Mouse (Mus musculus) stomach, embryonic 16.5 days (tissue): ENCODE measurements around the gene Jmjd1c. TPM values are rescaled to one million over a fixed set of nuclear protein-coding genes. Genes with fewer than 3 reads are reported as not detected.
A peak's percentile ranks its signal among the peaks of the same experiment; 100 is the strongest.

Experiments used
- ATAC-seq: fragments of 200-750 bp; cut with Nextera tagmentation; 2 replicates; pipeline ENCODE4 v1.8.0; 2017; ENCODE audit warnings: moderate number of reproducible peaks, moderate TSS enrichment; ENCODE audit not compliant: insufficient read depth, low FRiP score
- H3K27ac ChIP-seq: fragments of 300-500 bp; sonication (generic); 2 replicates; pipeline ENCODE4 v1.5.1; 2014; ENCODE audit warnings: low read length
- H3K27me3 ChIP-seq: fragments of 300-500 bp; sonication (generic); 2 replicates; pipeline ENCODE4 v1.6.1; 2014; ENCODE audit warnings: low read length, control low read depth, mixed read lengths; ENCODE audit not compliant: control insufficient read depth, insufficient read depth
- H3K36me3 ChIP-seq: fragments of 300-500 bp; sonication (generic); 2 replicates; pipeline ENCODE4 v1.6.1; 2014; ENCODE audit warnings: low read length; ENCODE audit not compliant: control insufficient read depth, insufficient read depth
- H3K4me1 ChIP-seq: fragments of 300-500 bp; sonication (generic); 2 replicates; pipeline ENCODE4 v1.6.1; 2014; ENCODE audit warnings: low read length, control low read depth, mixed read lengths; ENCODE audit not compliant: control insufficient read depth, insufficient read depth
- H3K4me2 ChIP-seq: fragments of 300-500 bp; sonication (generic); 2 replicates; pipeline ENCODE4 v1.6.1; 2014; ENCODE audit warnings: low read depth, low read length, mixed read lengths
- H3K4me3 ChIP-seq: fragments of 300-500 bp; sonication (generic); replicated peaks from 2 replicates; pipeline ENCODE4 v1.5.1; 2014; ENCODE audit warnings: mild to moderate bottlenecking, low read length
- H3K9ac ChIP-seq: fragments of 300-500 bp; sonication (generic); 2 replicates; pipeline ENCODE4 v1.6.1; 2014; ENCODE audit warnings: low read length
- H3K9me3 ChIP-seq: fragments of 300-500 bp; sonication (generic); replicated peaks from 2 replicates; pipeline ENCODE4 v1.6.1; 2016; ENCODE audit warnings: low read length, control low read depth; ENCODE audit not compliant: control insufficient read depth
- WGBS: fragments of 180-500 bp; shearing (Covaris S2); extraction: QIAGEN DNeasy Blood & Tissue Kit; methylation state at CpG from one replicate; pipeline ENCODE4 v1.1.7; 2014; 5-methylcytosine and 5-hydroxymethylcytosine counted together
- polyA plus RNA-seq: library from polyadenylated mRNA; unstranded; fragments of >200 nt; fragmentation: Nextera tagmentation; extraction: Ambion mirVana; gene quantifications from 2 replicates; pipeline ENCODE4 v1.2.1, GENCODE M21; 2015

Gene Jmjd1c
- polyA plus RNA-seq, 1 experiment from 2014 or later, result 30.3 TPM

DNA sequence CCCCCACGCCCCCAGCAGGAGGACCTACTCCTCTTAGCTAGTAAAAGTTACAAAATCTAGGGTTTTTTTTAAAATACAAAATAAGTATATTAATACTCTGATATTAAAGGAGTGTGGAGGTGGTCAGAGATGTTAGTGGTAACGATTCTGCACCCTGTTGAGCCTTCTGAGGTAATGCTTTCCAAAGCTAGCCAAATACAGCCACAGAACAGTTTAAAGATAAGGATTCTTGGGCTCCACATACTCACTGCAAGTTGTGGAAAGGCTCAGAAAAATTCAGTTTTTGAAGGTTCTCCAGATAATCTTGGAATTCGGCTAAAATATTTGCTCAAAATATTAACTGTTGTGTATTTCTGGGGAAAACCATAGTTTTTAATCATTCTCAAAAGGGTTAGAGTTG is 81.0 kb downstream of the Jmjd1c start:
- Histone ChIP-seq H3K4me1 (0 out of 2 replicates have a peak, but pooled peaks cover 4% of the 10 kb centered on the region), H3K27me3 (no peaks in the 10 kb centered on the region), H3K4me3 (no peak overlapping the region), H3K36me3 (no peaks in the 10 kb centered on the region), H3K9me3 (no peaks in the 10 kb centered on the region), H3K9ac (no peak overlapping the region), H3K27ac (peak overlapping the region; percentile 74), H3K4me2 (no peak overlapping the region)
- 61% methylated on average over 3 of the region's 3 CpGs for WGBS
- no peak for ATAC-seq

DNA sequence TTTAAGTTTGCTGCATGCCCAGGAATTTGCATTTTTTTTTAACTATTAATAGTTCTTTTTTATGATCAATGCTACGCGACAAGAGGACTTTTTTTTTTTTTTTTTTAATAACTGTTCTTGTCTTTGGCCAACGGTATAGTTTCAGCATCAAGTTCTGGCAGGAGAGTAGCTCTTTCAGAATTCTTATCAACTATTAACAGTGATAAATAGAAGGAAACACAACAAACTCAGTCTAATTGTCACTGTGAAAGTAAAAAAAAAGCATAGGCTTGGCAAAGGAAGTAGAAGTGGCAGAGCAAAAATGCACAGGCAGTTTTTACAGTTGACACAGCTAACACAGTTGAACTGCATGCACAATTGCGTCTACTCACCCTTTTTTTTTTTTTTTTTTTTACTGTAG is 81.5 kb downstream of the Jmjd1c start:
- H3K4me2 ChIP-seq, result no peak overlapping the region
- no peaks in the 10 kb centered on the region for H3K9me3 ChIP-seq
- H3K27ac ChIP-seq, result no peak overlapping the region

DNA sequence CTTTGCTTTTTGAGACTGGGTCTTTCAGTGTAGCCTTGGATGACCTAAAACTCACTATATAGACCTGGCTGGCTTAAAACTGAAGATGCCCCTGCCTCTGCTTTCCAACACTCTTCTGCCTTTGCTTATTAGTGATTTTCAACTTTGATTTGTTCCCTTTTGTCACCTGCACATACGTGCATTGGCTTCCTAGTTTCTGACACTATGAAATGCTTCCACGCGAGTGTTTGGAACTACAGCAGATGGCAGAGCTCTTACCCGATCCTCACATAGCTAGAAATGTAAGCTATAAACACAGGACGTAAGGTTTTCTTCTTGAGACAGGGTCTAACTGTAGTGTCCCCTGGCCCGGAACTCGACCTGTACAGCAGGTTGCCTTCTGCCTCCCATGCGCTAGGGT is 84.1 kb downstream of the Jmjd1c start:
- H3K9me3 ChIP-seq, result no peaks in the 10 kb centered on the region
- H3K27me3 ChIP-seq, result no peaks in the 10 kb centered on the region
- H3K9ac ChIP-seq, result no peak overlapping the region
- H3K27ac ChIP-seq, result no peak overlapping the region
- no peak for ATAC-seq
- peaks cover 13% of the 10 kb centered on the region for H3K4me1 ChIP-seq
- WGBS, result 81% methylated on average over 8 of the region's 8 CpGs
- no peak overlapping the region for H3K4me2 ChIP-seq
- no peaks in the 10 kb centered on the region for H3K36me3 ChIP-seq
- no peak overlapping the region for H3K4me3 ChIP-seq

More for the DNA sequence above, 81.5 kb downstream of the Jmjd1c start:
- no peak overlapping the region for H3K9ac ChIP-seq
- no peak overlapping the region for H3K4me3 ChIP-seq
- no peak for ATAC-seq
- no peaks in the 10 kb centered on the region for H3K27me3 ChIP-seq
- no peaks in the 10 kb centered on the region for H3K36me3 ChIP-seq
- WGBS, result 56% methylated on average over 4 of the region's 4 CpGs
- H3K4me1 ChIP-seq, result peaks cover 4% of the 10 kb centered on the region; the same call in 1 of the 2 replicates

DNA sequence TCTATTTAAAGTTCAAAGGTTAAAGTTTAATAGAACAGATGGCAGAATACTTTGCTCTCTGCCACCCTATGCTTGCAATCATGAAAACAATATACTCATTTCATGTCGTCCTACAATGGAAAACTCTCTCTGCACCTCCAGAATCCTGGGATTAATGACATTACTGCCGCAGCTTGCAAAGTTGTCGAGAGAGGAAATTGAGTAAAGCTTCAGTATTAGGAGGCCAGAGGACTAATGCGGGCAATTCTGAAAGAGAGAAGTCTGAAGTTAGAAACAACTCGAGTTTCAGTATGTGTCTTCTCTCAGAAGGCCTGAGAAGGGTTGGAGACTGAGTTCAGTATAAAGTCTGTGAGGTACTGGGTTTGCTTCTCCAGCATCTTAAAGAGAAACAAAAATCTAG is 84.9 kb downstream of the Jmjd1c start:
- 49% methylated on average over 5 of the region's 5 CpGs for WGBS
- no peaks in the 10 kb centered on the region for H3K9me3 ChIP-seq
- H3K27me3 ChIP-seq, result no peaks in the 10 kb centered on the region
- no peak overlapping the region for H3K9ac ChIP-seq
- no peak for ATAC-seq
- H3K4me3 ChIP-seq, result no peak overlapping the region
- H3K4me1 ChIP-seq, result peaks cover 13% of the 10 kb centered on the region
- no peaks in the 10 kb centered on the region for H3K36me3 ChIP-seq
- no peak overlapping the region for H3K4me2 ChIP-seq
- H3K27ac ChIP-seq, result no peak overlapping the region

DNA sequence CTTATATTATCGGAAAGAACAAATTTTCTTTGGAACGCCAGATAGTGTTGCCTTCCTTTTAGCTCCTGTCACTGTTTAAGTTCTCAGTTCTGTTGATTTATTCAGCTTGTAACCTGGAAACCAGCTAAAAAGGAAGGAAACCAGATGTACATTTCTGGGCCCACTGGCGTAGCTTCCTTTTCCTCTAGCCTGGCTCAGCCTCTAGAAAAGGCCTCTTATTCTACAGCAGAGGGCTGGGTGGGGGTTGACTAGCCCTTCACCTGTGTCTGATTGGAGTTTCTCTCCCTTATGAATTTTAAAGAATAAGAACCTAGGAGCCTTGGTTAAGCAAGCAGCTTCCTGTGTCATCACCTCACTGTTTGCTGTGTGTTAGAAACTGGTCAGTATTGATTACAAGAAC is 86.7 kb downstream of the Jmjd1c start:
- ATAC-seq, result no peak
- 31% methylated on average over 3 of the region's 3 CpGs for WGBS
- Histone ChIP-seq H3K27me3 (no peaks in the 10 kb centered on the region), H3K9me3 (no peaks in the 10 kb centered on the region), H3K27ac (peak overlapping the region; percentile 55), H3K4me2 (no peak overlapping the region), H3K4me1 (peaks cover 12% of the 10 kb centered on the region), H3K4me3 (no peak overlapping the region), H3K36me3 (no peaks in the 10 kb centered on the region), H3K9ac (no peak overlapping the region)

DNA sequence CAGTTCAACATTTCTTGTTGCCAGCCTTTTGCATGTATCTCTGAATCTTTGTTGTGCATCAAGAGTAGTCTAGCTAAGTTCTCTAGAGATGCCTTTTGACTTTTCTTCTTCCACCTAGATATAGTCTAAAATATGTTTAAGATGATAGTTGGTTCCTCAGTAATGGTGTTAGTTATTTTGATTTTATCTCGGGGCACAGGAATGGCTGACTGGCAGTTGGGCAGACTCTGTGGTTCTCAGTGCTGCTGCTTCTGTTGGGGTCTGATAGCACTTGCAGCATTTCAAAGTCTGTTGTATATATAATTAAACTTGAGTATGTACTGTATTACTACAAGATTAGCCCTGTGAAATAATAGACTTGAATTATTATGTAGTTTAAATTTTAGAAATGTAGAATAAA is 87.2 kb downstream of the Jmjd1c start:
- Histone ChIP-seq H3K27me3 (no peaks in the 10 kb centered on the region), H3K27ac (peak overlapping the region; percentile 55; the same call in 1 of the 2 replicates), H3K4me1 (peaks cover 15% of the 10 kb centered on the region), H3K9me3 (no peaks in the 10 kb centered on the region), H3K4me3 (no peak overlapping the region), H3K36me3 (no peaks in the 10 kb centered on the region), H3K9ac (no peak overlapping the region), H3K4me2 (no peak overlapping the region)
- 48% methylated on average over 1 of the region's 1 CpGs for WGBS
- no peak for ATAC-seq

DNA sequence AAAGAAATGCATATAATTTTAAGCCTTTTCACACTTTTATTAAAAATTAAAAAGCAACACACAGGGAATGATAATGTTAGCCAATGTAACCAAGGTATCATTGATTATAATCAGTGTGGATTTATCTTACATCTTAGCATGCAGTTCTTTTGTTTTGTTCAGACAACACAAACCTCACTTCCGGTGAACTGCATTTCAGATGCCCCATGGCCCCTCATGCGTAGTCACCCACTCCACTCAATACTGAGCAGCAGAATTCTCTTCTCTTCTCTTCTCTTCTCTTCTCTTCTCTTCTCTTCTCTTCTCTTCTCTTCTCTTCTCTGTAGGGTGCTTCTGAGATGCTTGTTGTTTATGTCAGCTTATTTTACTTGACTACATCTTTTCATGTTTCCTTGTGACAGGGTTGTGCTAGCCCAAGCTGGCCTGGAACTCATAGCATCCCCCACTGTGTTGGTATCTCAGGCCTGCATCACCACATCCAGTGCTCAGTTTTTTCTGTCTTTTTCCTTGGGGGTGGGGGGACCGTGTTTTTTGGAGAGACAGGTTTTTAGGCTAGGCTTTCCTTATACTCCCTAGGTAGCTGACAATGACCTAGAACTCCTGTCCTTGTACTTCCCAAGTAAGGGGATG is 88.6 kb downstream of the Jmjd1c start:
- WGBS, result 65% methylated on average over 3 of the region's 3 CpGs
- Histone ChIP-seq H3K27ac (no peak overlapping the region), H3K9ac (no peak overlapping the region)

DNA sequence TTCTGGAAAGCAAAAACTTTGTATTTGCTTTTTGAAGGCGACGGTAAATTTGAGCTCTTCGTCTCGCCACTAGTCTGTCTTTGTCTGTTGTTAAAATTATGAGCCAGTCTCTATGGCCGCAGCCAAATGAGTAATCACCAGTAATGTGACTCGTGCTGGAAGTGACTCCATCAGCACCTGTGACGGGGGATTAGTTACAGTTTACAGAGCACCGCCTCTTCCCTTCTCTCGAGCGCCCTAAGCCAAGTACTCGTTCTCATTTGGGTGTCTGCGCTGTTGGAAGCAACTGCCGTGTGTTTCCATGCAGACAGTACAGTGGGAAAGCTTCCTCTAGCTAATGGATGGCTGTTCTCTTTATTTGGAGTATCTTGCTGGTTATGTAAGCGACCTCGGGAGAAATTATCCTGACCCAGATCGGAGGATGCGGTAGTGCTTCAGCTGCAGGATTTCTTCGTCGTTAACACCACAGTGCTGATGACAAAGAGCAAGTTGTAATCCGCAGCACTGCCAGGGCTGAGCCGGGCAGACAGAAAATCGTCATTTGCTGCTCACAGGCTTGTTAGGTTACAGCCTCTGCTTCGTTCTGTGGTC is 89.7 kb downstream of the Jmjd1c start:
- Histone ChIP-seq H3K36me3 (no peaks in the 10 kb centered on the region), H3K27ac (peak overlapping the region; percentile 96), H3K9me3 (no peaks in the 10 kb centered on the region), H3K4me2 (peak overlapping the region; percentile 84), H3K9ac (peak overlapping the region; percentile 78), H3K4me3 (peak overlapping the region; percentile 61), H3K27me3 (no peaks in the 10 kb centered on the region), H3K4me1 (peaks cover 18% of the 10 kb centered on the region)
- peak; percentile 94 for ATAC-seq
- under 1% methylated on average over 23 of the region's 23 CpGs for WGBS

More for the DNA sequence above, 88.6 kb downstream of the Jmjd1c start:
- no peak for ATAC-seq
- Histone ChIP-seq H3K4me3 (no peak overlapping the region), H3K36me3 (no peaks in the 10 kb centered on the region), H3K9me3 (no peaks in the 10 kb centered on the region), H3K27me3 (no peaks in the 10 kb centered on the region), H3K4me2 (no peak overlapping the region), H3K4me1 (peaks cover 18% of the 10 kb centered on the region)

DNA sequence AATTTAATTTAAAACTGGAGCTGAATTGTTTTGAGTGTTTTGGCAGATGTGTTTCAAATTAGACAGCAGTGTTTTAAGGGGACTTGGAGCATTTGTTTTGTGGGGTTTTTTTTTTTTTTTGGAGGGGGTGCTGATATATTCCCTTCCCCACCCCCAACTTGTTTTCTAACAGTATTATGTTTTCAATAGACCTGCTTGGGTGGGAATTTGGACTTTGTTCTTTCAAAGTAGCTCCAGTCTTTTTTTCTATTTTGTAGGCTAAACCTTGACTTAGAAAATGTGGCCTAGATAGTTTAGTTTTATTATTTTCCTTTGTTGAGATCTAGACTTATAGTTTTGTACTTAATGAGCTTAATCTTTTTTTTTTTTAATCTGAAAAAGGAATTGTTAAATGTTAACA is 90.6 kb downstream of the Jmjd1c start:
- no peak for ATAC-seq
- Histone ChIP-seq H3K4me1 (peaks cover 18% of the 10 kb centered on the region), H3K9ac (no peak overlapping the region; the same call in 1 of the 2 replicates)

More for the DNA sequence above, 90.6 kb downstream of the Jmjd1c start:
- peak overlapping the region; percentile 79 for H3K27ac ChIP-seq
- H3K4me2 ChIP-seq, result peak overlapping the region; percentile 84
- H3K4me3 ChIP-seq, result peak overlapping the region; percentile 46
- H3K36me3 ChIP-seq, result no peaks in the 10 kb centered on the region
- no peaks in the 10 kb centered on the region for H3K9me3 ChIP-seq
- no peaks in the 10 kb centered on the region for H3K27me3 ChIP-seq
